Mouse (Mus musculus) c-Kit-positive CD71-positive TER-119-positive erythroid progenitor cells, embryonic 14.5 days (primary cell): ENCODE measurements around the gene Rnf151.
"Not testable (repeated sequence)": the region's sequence is repeated elsewhere in the genome, so short reads cannot be mapped to it uniquely, and the experiment has no call there.

ENCODE experiments used
- DNase-seq: peaks from one replicate; pipeline ENCODE4 v3.0.0-alpha.2; 2013; ENCODE audit warnings: low spot score

Gene Rnf151

GRCm38 (mm10) chr17:24732233-24732935 lies 14.5 kb upstream of the Rnf151 start:
- DNase-seq, result no peak

- no peak for DNase-seq
Measured at GRCm38 (mm10) chr17:24730787-24731186, 12.9 kb upstream of the Rnf151 start.

- no peak for DNase-seq
Measured at GRCm38 (mm10) chr17:24729067-24729466, 11.2 kb upstream of the Rnf151 start.

GRCm38 (mm10) chr17:24728184-24728583 lies 10.3 kb upstream of the Rnf151 start:
- no peak for DNase-seq

- DNase-seq, result no peak
Measured at GRCm38 (mm10) chr17:24727618-24728017, 9.8 kb upstream of the Rnf151 start, which contains the start of gene Rpl3l. Gene Rpl3l, plus strand, starts transcription at chr17:24727820.

- DNase-seq, result no peak
Measured at GRCm38 (mm10) chr17:24725637-24726390, 8.0 kb upstream of the Rnf151 start.

GRCm38 (mm10) chr17:24724184-24724583 lies 6.3 kb upstream of the Rnf151 start, which contains the start of gene Ndufb10:
Gene Ndufb10, minus strand, starts transcription at chr17:24724478.
- DNase-seq, result peak; percentile 95

GRCm38 (mm10) chr17:24723881-24724180 lies 6.0 kb upstream of the Rnf151 start:
- peak; percentile 62 for DNase-seq

GRCm38 (mm10) chr17:24723122-24723880 lies 5.4 kb upstream of the Rnf151 start:
- DNase-seq, result peak; percentile 41

GRCm38 (mm10) chr17:24722220-24722924 lies 4.5 kb upstream of the Rnf151 start:
- DNase-seq, result peak; percentile 37

GRCm38 (mm10) chr17:24721383-24721955 lies 3.6 kb upstream of the Rnf151 start:
- DNase-seq, result not testable (repeated sequence)

- DNase-seq, result not testable (repeated sequence)
Measured at GRCm38 (mm10) chr17:24720616-24721015, 2.8 kb upstream of the Rnf151 start.

GRCm38 (mm10) chr17:24719494-24720222 lies 1.8 kb upstream of the Rnf151 start:
- peak; percentile 97 for DNase-seq

- DNase-seq, result not testable (repeated sequence)
Measured at GRCm38 (mm10) chr17:24718938-24719337, 1.1 kb upstream of the Rnf151 start.

- DNase-seq, result no peak
Measured at GRCm38 (mm10) chr17:24716166-24716682, 1.6 kb downstream of the Rnf151 start.

- no peak for DNase-seq
Measured at GRCm38 (mm10) chr17:24715556-24715955, 2.3 kb downstream of the Rnf151 start.

GRCm38 (mm10) chr17:24708646-24709045 lies 9.2 kb downstream of the Rnf151 start:
- peak; percentile 45 for DNase-seq

GRCm38 (mm10) chr17:24707801-24708425 lies 9.9 kb downstream of the Rnf151 start:
- DNase-seq, result no peak

GRCm38 (mm10) chr17:24706982-24707800 lies 10.7 kb downstream of the Rnf151 start, which contains the start of gene Tbl3:
Gene Tbl3, minus strand, starts transcription at chr17:24707660.
- peak; percentile 94 for DNase-seq
